Mouse (Mus musculus): Measurements from ENCODE around the gene Prkd3. TPM values are rescaled to one million over a fixed set of nuclear protein-coding genes. Genes with fewer than 3 reads are reported as not detected.

Prkd3 gene
- polyA plus RNA-seq, 1 experiment from 2014 or later: 56.8 TPM

GRCm38 (mm10) chr17:79032782-79033181, 12.2 kb upstream of the Prkd3 start:
- H3K27me3 ChIP-seq: no peaks in the 10 kb centered on the region
- WGBS: 83% methylated on average over 4 of the region's 4 CpGs
- H3K36me3 ChIP-seq: no peaks in the 10 kb centered on the region
- no peak overlapping the region for H3K4me2 ChIP-seq
- no peaks in the 10 kb centered on the region for H3K4me1 ChIP-seq (replicated peaks)
- no peak for ATAC-seq (ENCODE audit: insufficient number of reproducible peaks, insufficient read depth, low FRiP score, low TSS enrichment, low read depth)
- no peak overlapping the region for H3K4me3 ChIP-seq (replicated peaks)
- no peaks in the 10 kb centered on the region for H3K9me3 ChIP-seq
- H3K27ac ChIP-seq: no peak overlapping the region
- H3K9ac ChIP-seq (replicated peaks): no peak overlapping the region

GRCm38 (mm10) chr17:79031569-79031968, 11.0 kb upstream of the Prkd3 start:
- 82% methylated on average over 5 of the region's 5 CpGs for WGBS
- Histone ChIP-seq H3K9me3 (no peaks in the 10 kb centered on the region), H3K4me2 (no peak overlapping the region), H3K9ac (replicated peaks) (no peak overlapping the region), H3K4me1 (replicated peaks) (no peaks in the 10 kb centered on the region), H3K27me3 (no peaks in the 10 kb centered on the region), H3K4me3 (replicated peaks) (no peak overlapping the region), H3K27ac (no peak overlapping the region), H3K36me3 (no peaks in the 10 kb centered on the region)
- ATAC-seq (ENCODE audit: insufficient number of reproducible peaks, insufficient read depth, low FRiP score, low TSS enrichment, low read depth): no peak

- Histone ChIP-seq H3K9ac (replicated peaks) (no peak overlapping the region), H3K4me2 (no peak overlapping the region), H3K4me1 (replicated peaks) (no peaks in the 10 kb centered on the region), H3K27ac (no peak overlapping the region), H3K4me3 (replicated peaks) (no peak overlapping the region), H3K9me3 (no peaks in the 10 kb centered on the region), H3K27me3 (no peaks in the 10 kb centered on the region), H3K36me3 (no peaks in the 10 kb centered on the region)
- no peak for ATAC-seq (ENCODE audit: insufficient number of reproducible peaks, insufficient read depth, low FRiP score, low TSS enrichment, low read depth)
- WGBS: 90% methylated on average over 3 of the region's 3 CpGs
These were observed 8.6 kb upstream of the Prkd3 start for GRCm38 (mm10) chr17:79029226-79029625.

- Histone ChIP-seq H3K27me3 (peaks cover 10% of the 10 kb centered on the region), H3K9me3 (no peaks in the 10 kb centered on the region), H3K4me3 (replicated peaks) (no peak overlapping the region), H3K4me1 (replicated peaks) (no peaks in the 10 kb centered on the region; the same call in 1 of the 2 replicates), H3K27ac (no peak overlapping the region), H3K4me2 (no peak overlapping the region), H3K36me3 (no peaks in the 10 kb centered on the region), H3K9ac (replicated peaks) (no peak overlapping the region)
- ATAC-seq (ENCODE audit: insufficient number of reproducible peaks, insufficient read depth, low FRiP score, low TSS enrichment, low read depth): no peak
- 52% methylated on average over 4 of the region's 4 CpGs for WGBS
These were observed 3.9 kb upstream of the Prkd3 start for GRCm38 (mm10) chr17:79024544-79024943.

GRCm38 (mm10) chr17:79022746-79023145, 2.1 kb upstream of the Prkd3 start:
- no peak overlapping the region for H3K9ac ChIP-seq (replicated peaks)
- no peak overlapping the region for H3K4me2 ChIP-seq
- ATAC-seq (ENCODE audit: insufficient number of reproducible peaks, insufficient read depth, low FRiP score, low TSS enrichment, low read depth): no peak
- WGBS: 9% methylated on average over 3 of the region's 3 CpGs
- no peaks in the 10 kb centered on the region for H3K9me3 ChIP-seq
- H3K27me3 ChIP-seq: peaks cover 10% of the 10 kb centered on the region
- H3K4me1 ChIP-seq (replicated peaks): peaks cover 17% of the 10 kb centered on the region
- no peak overlapping the region for H3K27ac ChIP-seq
- H3K4me3 ChIP-seq (replicated peaks): no peak overlapping the region
- no peaks in the 10 kb centered on the region for H3K36me3 ChIP-seq

DNA sequence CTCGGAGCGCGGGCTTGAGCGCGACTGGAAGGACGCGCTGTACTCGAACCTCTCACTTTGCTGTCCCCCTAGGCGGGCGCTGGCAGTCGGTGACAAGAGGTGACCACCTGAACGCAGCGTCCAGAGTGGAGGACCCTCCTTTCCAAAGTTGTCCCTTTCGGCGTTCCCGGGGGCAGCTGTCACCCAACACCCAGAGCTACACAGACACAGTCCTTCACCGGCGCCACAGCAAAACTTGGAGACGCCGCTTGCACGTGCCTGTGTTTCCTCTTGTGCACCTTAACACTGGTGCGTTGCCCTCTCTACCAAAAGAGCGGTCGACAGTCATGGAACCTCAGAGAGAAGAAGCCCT, 344 bp upstream of the Prkd3 start:
- Histone ChIP-seq H3K36me3 (no peaks in the 10 kb centered on the region; the same call in 1 of the 2 replicates), H3K9me3 (no peaks in the 10 kb centered on the region), H3K27ac (no peak overlapping the region), H3K4me3 (replicated peaks) (peak overlapping the region; percentile 87), H3K4me1 (replicated peaks) (peaks cover 25% of the 10 kb centered on the region), H3K9ac (replicated peaks) (peak overlapping the region; percentile 88), H3K27me3 (peaks cover 10% of the 10 kb centered on the region), H3K4me2 (peak overlapping the region; percentile 62)
- ATAC-seq (ENCODE audit: insufficient number of reproducible peaks, insufficient read depth, low FRiP score, low TSS enrichment, low read depth): peak; percentile 58
- 2% methylated on average over 24 of the region's 24 CpGs for WGBS

GRCm38 (mm10) chr17:79019726-79020207, 849 bp downstream of the Prkd3 start:
- under 1% methylated on average over 18 of the region's 18 CpGs for WGBS
- no peaks in the 10 kb centered on the region for H3K9me3 ChIP-seq
- H3K4me3 ChIP-seq (replicated peaks): peak overlapping the region; percentile 87
- no peaks in the 10 kb centered on the region; the same call in 1 of the 2 replicates for H3K36me3 ChIP-seq
- peaks cover 10% of the 10 kb centered on the region for H3K27me3 ChIP-seq
- peak overlapping the region; percentile 62 for H3K4me2 ChIP-seq
- peak overlapping the region; percentile 95 for H3K27ac ChIP-seq
- peak overlapping the region; percentile 88 for H3K9ac ChIP-seq (replicated peaks)
- ATAC-seq (ENCODE audit: insufficient number of reproducible peaks, insufficient read depth, low FRiP score, low TSS enrichment, low read depth): 0 out of 2 replicates have a peak, but pooled peaks have one; percentile 3
- H3K4me1 ChIP-seq (replicated peaks): peaks cover 27% of the 10 kb centered on the region

GRCm38 (mm10) chr17:79018422-79018821, 2.2 kb downstream of the Prkd3 start:
- H3K4me3 ChIP-seq (replicated peaks): peak overlapping the region; percentile 17; the same call in 1 of the 2 replicates
- H3K9me3 ChIP-seq: no peaks in the 10 kb centered on the region
- H3K4me1 ChIP-seq (replicated peaks): peaks cover 27% of the 10 kb centered on the region
- H3K27ac ChIP-seq: no peak overlapping the region
- WGBS: 65% methylated on average over 9 of the region's 9 CpGs
- H3K27me3 ChIP-seq: peaks cover 10% of the 10 kb centered on the region
- no peak for ATAC-seq (ENCODE audit: insufficient number of reproducible peaks, insufficient read depth, low FRiP score, low TSS enrichment, low read depth)
- no peaks in the 10 kb centered on the region; the same call in 1 of the 2 replicates for H3K36me3 ChIP-seq
- H3K9ac ChIP-seq (replicated peaks): 0 out of 2 replicates have a peak overlapping the region, but pooled peaks have one; percentile 40
- peak overlapping the region; percentile 62 for H3K4me2 ChIP-seq

- Histone ChIP-seq H3K27ac (no peak overlapping the region), H3K9ac (replicated peaks) (no peak overlapping the region), H3K4me1 (replicated peaks) (peaks cover 27% of the 10 kb centered on the region), H3K4me3 (replicated peaks) (no peak overlapping the region), H3K4me2 (no peak overlapping the region), H3K36me3 (peaks cover 24% of the 10 kb centered on the region), H3K27me3 (no peaks in the 10 kb centered on the region), H3K9me3 (no peaks in the 10 kb centered on the region)
- no peak for ATAC-seq (ENCODE audit: insufficient number of reproducible peaks, insufficient read depth, low FRiP score, low TSS enrichment, low read depth)
- 84% methylated on average over 10 of the region's 10 CpGs for WGBS
These were observed 4.8 kb downstream of the Prkd3 start for GRCm38 (mm10) chr17:79015831-79016230.

GRCm38 (mm10) chr17:79014911-79015685, 5.5 kb downstream of the Prkd3 start:
- no peak overlapping the region for H3K4me2 ChIP-seq
- peaks cover 24% of the 10 kb centered on the region for H3K36me3 ChIP-seq
- H3K4me1 ChIP-seq (replicated peaks): peaks cover 27% of the 10 kb centered on the region
- 81% methylated on average over 2 of the region's 2 CpGs for WGBS
- H3K27me3 ChIP-seq: no peaks in the 10 kb centered on the region
- ATAC-seq (ENCODE audit: insufficient number of reproducible peaks, insufficient read depth, low FRiP score, low TSS enrichment, low read depth): no peak
- no peaks in the 10 kb centered on the region for H3K9me3 ChIP-seq
- no peak overlapping the region for H3K27ac ChIP-seq
- H3K9ac ChIP-seq (replicated peaks): no peak overlapping the region
- no peak overlapping the region for H3K4me3 ChIP-seq (replicated peaks)

- H3K9me3 ChIP-seq: no peaks in the 10 kb centered on the region
- no peak overlapping the region for H3K27ac ChIP-seq
- no peaks in the 10 kb centered on the region for H3K27me3 ChIP-seq
- 89% methylated on average over 2 of the region's 2 CpGs for WGBS
- ATAC-seq (ENCODE audit: insufficient number of reproducible peaks, insufficient read depth, low FRiP score, low TSS enrichment, low read depth): no peak
- H3K4me2 ChIP-seq: no peak overlapping the region
- no peak overlapping the region for H3K9ac ChIP-seq (replicated peaks)
- peaks cover 18% of the 10 kb centered on the region for H3K4me1 ChIP-seq (replicated peaks)
- peaks cover 31% of the 10 kb centered on the region for H3K36me3 ChIP-seq
- H3K4me3 ChIP-seq (replicated peaks): no peak overlapping the region
These were observed 7.0 kb downstream of the Prkd3 start for GRCm38 (mm10) chr17:79013625-79014024.

All from limb, embryonic 12.5 days (tissue).